Mouse (Mus musculus) embryonic facial prominence, embryonic 14.5 days (tissue): ENCODE results near the gene Gys2. TPM values are rescaled to one million over a fixed set of nuclear protein-coding genes. Genes with fewer than 3 reads are reported as not detected.
A peak's percentile ranks its signal among the peaks of the same experiment; 100 is the strongest.

Experiments used
- ATAC-seq: fragments of 200-750 bp; cut with Nextera tagmentation; 2 replicates; pipeline ENCODE4 v1.8.0; 2017; ENCODE audit warnings: low read depth, moderate number of reproducible peaks, moderate TSS enrichment
- DNase-seq: peaks from one replicate; pipeline ENCODE4 v3.0.0-alpha.2; 2015; ENCODE audit warnings: low spot score
- H3K27ac ChIP-seq: fragments of 300-500 bp; sonication (generic); replicated peaks from 2 replicates; pipeline ENCODE4 v1.5.1; 2014; ENCODE audit warnings: low read depth, mild to moderate bottlenecking, low read length, moderate library complexity
- H3K27me3 ChIP-seq: fragments of 300-500 bp; sonication (generic); replicated peaks from 2 replicates; pipeline ENCODE4 v1.6.1; 2014; ENCODE audit warnings: low read length; ENCODE audit not compliant: control insufficient read depth, insufficient read depth
- H3K36me3 ChIP-seq: fragments of 300-500 bp; sonication (generic); 2 replicates; pipeline ENCODE4 v1.6.1; 2014; ENCODE audit warnings: low read length, mixed read lengths; ENCODE audit not compliant: control insufficient read depth, insufficient read depth
- H3K4me1 ChIP-seq: fragments of 300-500 bp; sonication (generic); 2 replicates; pipeline ENCODE4 v1.6.1; 2014; ENCODE audit warnings: antibody characterized with exemption, low read length; ENCODE audit not compliant: control insufficient read depth, insufficient read depth
- H3K4me2 ChIP-seq: fragments of 300-500 bp; sonication (generic); 2 replicates; pipeline ENCODE4 v1.6.1; 2014; ENCODE audit warnings: low read depth, mild to moderate bottlenecking, low read length, moderate library complexity, mixed read lengths
- H3K4me3 ChIP-seq: fragments of 300-500 bp; sonication (generic); 2 replicates; pipeline ENCODE4 v1.5.1; 2014; ENCODE audit warnings: low read depth, mild to moderate bottlenecking, low read length
- H3K9ac ChIP-seq: fragments of 300-500 bp; sonication (generic); 2 replicates; pipeline ENCODE4 v1.6.1; 2014; ENCODE audit warnings: low read depth, mild to moderate bottlenecking, low read length, moderate library complexity, mixed read lengths
- H3K9me3 ChIP-seq: fragments of 300-500 bp; sonication (generic); 2 replicates; pipeline ENCODE4 v1.6.1; 2016; ENCODE audit warnings: low read length; ENCODE audit not compliant: control insufficient read depth
- WGBS: fragments of 180-500 bp; shearing (Covaris S2); extraction: QIAGEN DNeasy Blood & Tissue Kit; methylation state at CpG from one replicate; pipeline ENCODE4 v1.1.7; 2014; 5-methylcytosine and 5-hydroxymethylcytosine counted together
- polyA plus RNA-seq: library from polyadenylated mRNA; unstranded; fragments of >200 nt; fragmentation: Nextera tagmentation; extraction: Ambion mirVana; gene quantifications from 2 replicates; pipeline ENCODE4 v1.2.1, GENCODE M21; 2014

The Gys2 gene
- polyA plus RNA-seq, 1 experiment from 2014 or later, result not detected

DNA sequence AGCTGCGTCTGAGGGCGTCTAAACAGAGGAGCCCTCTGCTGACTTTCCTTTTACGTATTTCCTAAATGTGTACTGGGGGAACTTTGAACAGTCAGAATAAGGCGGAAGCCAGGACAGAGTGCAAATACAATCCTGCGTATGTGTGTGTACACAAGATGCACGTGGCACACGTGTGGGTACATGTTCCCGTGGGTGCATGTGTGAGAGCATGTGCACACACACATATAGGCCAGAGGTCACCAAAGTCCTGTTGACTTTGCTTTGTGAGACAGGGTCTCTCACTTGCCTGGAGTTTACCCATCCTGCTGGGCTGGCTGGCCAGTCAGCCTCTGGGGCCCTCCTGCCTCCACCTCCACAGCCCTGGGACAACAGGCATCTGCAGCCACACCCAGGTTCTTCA, 1.8 kb downstream of the Gys2 start:
- Histone ChIP-seq H3K36me3 (no peaks in the 10 kb centered on the region), H3K27ac (no peak overlapping the region), H3K27me3 (no peaks in the 10 kb centered on the region), H3K9ac (no peak overlapping the region), H3K4me2 (no peak overlapping the region), H3K4me1 (no peaks in the 10 kb centered on the region), H3K9me3 (no peaks in the 10 kb centered on the region), H3K4me3 (no peak overlapping the region)
- DNase-seq (no peak), ATAC-seq (no peak)
- WGBS, result 79% methylated on average over 8 of the region's 8 CpGs

DNA sequence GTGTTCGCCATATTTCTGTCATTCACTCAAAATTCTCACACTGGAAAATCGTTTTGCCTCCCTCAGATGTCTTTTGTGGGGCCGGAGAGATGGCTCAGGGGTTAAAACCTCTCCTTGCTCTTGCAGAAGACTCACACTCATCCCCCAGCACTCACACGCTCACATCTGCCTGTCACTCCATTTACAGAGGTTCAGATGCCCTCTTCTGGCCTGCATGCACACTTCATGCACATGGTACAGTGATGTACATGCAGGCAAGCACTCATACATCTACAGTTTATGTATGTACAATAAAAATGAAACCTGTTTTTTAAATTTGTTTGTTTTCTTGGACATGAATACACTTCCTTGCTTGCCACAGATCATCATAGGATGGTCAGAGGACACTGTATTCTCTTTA, 3.3 kb downstream of the Gys2 start:
- no peaks in the 10 kb centered on the region for H3K9me3 ChIP-seq
- no peaks in the 10 kb centered on the region for H3K27me3 ChIP-seq
- ATAC-seq (peak; percentile 63; the same call in 1 of the 2 replicates), DNase-seq (peak; percentile 48)
- no peak overlapping the region for H3K4me2 ChIP-seq
- H3K27ac ChIP-seq, result no peak overlapping the region
- 51% methylated on average over 4 of the region's 4 CpGs for WGBS
- H3K4me1 ChIP-seq, result no peaks in the 10 kb centered on the region
- H3K36me3 ChIP-seq, result no peaks in the 10 kb centered on the region
- H3K9ac ChIP-seq, result no peak overlapping the region
- no peak overlapping the region for H3K4me3 ChIP-seq

DNA sequence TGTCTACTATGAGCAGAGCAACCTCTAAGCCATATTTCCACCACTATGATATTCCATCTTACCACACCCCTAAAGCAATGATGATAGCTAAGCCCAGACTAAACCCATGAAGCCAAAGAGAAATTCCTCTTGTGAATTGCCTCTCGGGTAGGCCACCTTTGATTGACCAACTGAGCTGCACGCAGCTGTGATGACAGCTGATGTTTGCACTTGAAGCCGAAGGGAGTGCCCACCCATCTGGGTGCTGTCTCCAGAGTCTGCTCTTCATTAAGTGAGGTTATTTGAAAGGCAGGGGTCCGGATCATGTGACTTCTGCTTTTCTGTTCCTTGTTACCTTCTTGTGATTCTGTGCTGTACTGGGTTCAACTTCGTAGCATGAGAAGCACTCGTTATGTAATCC, 10.7 kb downstream of the Gys2 start:
- no peak overlapping the region for H3K9ac ChIP-seq
- H3K9me3 ChIP-seq, result no peaks in the 10 kb centered on the region
- ATAC-seq, result no peak
- no peak overlapping the region for H3K4me2 ChIP-seq
- 41% methylated on average over 6 of the region's 6 CpGs for WGBS
- no peaks in the 10 kb centered on the region for H3K36me3 ChIP-seq
- no peak overlapping the region for H3K4me3 ChIP-seq
- H3K4me1 ChIP-seq, result no peaks in the 10 kb centered on the region
- no peak overlapping the region for H3K27ac ChIP-seq
- DNase-seq, result peak; percentile 2
- H3K27me3 ChIP-seq, result no peaks in the 10 kb centered on the region

DNA sequence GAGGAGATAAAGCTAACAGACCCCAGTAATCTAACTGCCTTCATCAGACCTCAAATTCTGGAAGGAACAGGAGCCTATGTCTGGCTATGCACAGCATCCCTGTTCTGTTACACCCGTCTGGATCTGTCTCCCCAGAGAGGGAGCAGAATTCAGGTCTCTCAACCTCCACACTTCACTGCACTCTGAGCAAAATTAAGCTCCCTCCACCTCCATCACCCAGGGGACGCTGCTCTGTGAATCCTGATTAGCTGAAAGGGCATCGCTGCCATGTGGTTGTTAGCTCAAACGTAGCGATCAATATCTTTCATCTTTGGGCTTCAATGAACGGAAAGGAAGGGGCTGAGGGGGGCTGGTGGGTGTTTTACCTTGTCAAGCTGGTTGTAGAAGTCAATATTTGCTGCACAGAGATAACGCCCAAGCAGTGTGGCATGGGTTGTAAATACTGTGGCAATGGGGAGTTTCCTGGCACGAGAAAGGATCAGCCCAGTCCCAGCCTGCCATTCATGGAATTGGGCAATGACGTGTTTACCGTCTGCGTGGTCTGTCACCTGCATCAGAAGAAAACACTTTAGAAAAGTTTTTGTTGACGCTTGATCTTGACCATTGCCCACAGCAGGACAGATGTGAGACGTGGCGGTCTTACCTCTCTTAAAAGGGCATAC, 13.8 kb downstream of the Gys2 start:
- ATAC-seq (no peak), DNase-seq (peak; percentile 4)
- H3K4me3 ChIP-seq, result no peak overlapping the region
- H3K4me1 ChIP-seq, result no peaks in the 10 kb centered on the region
- H3K4me2 ChIP-seq, result no peak overlapping the region
- 75% methylated on average over 14 of the region's 14 CpGs for WGBS
- H3K36me3 ChIP-seq, result no peaks in the 10 kb centered on the region
- no peak overlapping the region for H3K27ac ChIP-seq
- no peak overlapping the region for H3K9ac ChIP-seq
- no peaks in the 10 kb centered on the region for H3K9me3 ChIP-seq
- H3K27me3 ChIP-seq, result no peaks in the 10 kb centered on the region

DNA sequence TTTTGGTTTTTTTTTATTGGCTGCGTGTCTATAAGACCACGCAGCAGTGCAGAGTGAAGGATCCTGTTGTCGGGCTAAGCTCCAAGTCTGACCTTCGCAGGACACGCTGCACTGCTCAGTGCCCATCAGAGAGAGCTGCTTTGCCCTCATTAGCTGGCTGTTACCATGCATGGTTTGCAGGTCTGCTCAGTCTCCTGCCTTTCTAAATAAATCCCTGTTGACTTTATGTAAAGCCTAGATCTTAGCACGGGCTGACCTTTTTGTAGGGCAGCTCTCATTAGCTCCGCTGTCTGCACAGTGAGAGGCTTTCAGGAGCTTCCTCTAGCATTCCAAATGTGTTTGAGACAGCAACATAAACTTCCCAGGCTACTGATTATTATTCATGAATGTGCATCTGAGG, 14.9 kb downstream of the Gys2 start:
- Histone ChIP-seq H3K4me3 (no peak overlapping the region), H3K27ac (no peak overlapping the region), H3K27me3 (no peaks in the 10 kb centered on the region), H3K36me3 (no peaks in the 10 kb centered on the region), H3K9ac (no peak overlapping the region), H3K4me1 (no peaks in the 10 kb centered on the region), H3K4me2 (no peak overlapping the region), H3K9me3 (no peaks in the 10 kb centered on the region)
- no peak; the same call in 1 of the 2 replicates for ATAC-seq
- WGBS, result 59% methylated on average over 7 of the region's 7 CpGs
- peak; percentile 6 for DNase-seq

DNA sequence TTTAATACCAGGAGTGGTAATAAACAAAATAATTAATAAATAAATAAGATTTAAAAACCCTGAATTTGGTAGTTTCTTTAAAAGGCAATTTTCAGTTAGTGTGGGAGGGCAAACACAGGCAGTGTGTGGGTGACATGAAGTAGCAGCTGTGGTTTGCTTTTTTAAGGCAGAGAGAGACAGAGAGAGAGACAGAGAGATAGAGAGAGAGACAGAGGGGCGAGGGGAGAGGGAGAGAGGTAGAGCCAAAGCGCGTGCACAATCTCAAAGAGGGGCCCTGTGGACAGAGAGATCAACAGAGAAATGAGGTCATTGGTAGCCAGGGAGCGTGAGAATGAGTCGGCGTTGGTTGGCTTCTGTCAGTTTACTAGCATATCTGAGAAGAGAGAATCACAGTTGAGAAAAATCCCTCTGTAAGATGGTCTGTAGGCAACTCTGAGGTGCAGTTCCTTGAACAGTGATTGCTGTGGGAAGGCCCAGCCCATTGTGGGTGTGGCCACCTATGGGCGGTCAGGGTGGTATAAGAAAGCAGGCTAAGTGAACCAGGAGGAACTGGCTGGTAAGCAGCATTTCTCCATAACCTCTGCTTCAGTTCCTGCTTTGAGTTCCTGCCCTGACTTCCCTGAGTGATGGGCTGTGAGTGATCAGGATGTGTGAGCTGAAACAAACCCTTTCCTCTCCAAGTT, 17.5 kb downstream of the Gys2 start:
- DNase-seq (no peak), ATAC-seq (no peak)
- WGBS, result 75% methylated on average over 7 of the region's 7 CpGs
- H3K4me1 ChIP-seq, result no peaks in the 10 kb centered on the region
- no peak overlapping the region for H3K4me2 ChIP-seq
- no peak overlapping the region for H3K9ac ChIP-seq
- no peaks in the 10 kb centered on the region for H3K36me3 ChIP-seq
- no peak overlapping the region for H3K27ac ChIP-seq
- no peak overlapping the region for H3K4me3 ChIP-seq
- H3K27me3 ChIP-seq, result no peaks in the 10 kb centered on the region
- H3K9me3 ChIP-seq, result no peaks in the 10 kb centered on the region

DNA sequence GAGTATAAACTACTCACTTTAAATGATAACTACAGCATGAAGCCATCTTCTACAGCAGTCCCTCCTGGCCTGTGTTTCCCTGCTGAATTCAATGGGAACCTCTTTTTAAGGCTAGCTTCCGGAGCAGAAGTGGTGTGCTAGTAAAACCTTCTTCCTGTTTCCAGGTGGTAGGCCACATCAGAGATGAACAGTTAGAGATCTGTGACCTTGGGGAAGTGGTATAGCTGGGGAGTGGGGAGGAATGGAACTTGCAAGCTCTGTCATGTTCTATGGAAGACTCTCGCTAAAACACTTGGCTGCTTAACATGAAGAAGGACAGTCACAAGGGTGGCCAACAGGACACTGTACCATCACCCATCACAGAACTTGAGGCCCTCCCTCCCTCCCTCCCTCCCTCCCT, 19.6 kb downstream of the Gys2 start:
- H3K27me3 ChIP-seq, result no peaks in the 10 kb centered on the region
- DNase-seq (no peak), ATAC-seq (no peak)
- no peak overlapping the region for H3K4me3 ChIP-seq
- WGBS, result 58% methylated on average over 2 of the region's 2 CpGs
- H3K9me3 ChIP-seq, result no peaks in the 10 kb centered on the region
- H3K27ac ChIP-seq, result no peak overlapping the region
- no peak overlapping the region for H3K4me2 ChIP-seq
- no peak overlapping the region for H3K9ac ChIP-seq
- H3K36me3 ChIP-seq, result no peaks in the 10 kb centered on the region
- H3K4me1 ChIP-seq, result no peaks in the 10 kb centered on the region

DNA sequence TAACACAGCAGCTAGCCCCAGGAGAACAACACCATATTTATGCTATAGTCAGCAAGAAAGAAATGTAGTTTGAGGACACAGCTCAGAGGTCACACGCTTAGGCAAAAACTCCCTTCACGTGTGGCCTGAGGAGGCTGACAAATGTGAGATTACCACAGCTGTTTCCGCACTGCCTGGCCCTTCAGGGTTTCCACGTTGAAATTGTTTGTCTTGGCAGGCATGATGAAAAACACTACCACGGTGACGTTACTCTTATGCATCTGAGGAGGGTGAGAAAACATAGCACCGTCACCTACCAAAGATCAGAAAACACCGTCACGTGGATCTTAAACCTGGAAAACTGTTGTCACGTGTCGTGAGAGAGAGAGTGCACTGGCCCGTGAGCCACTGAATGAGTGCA, 21.5 kb downstream of the Gys2 start:
- H3K4me1 ChIP-seq, result no peaks in the 10 kb centered on the region
- ATAC-seq, result no peak

DNA sequence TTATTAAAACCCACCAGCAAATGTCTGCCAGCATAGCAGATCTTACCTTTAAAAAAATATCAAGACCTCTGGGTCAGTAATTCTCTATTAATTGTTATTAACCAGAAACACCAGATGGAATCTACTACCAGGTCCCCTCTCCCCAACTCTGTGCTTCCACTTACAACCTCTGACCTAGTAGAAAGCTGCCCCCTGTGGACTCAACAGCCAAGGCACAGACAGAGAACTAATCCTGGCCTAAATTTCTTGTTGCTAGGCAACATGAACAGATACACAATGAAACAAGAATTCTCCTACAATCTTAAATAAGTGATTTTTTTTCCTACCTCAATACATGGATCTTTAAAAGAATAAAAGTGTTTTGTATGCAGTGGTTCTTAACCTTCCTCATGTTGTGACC, 43.8 kb downstream of the Gys2 start:
- no peak for DNase-seq
- no peaks in the 10 kb centered on the region for H3K9me3 ChIP-seq
- H3K27me3 ChIP-seq, result no peaks in the 10 kb centered on the region
- no peak overlapping the region for H3K27ac ChIP-seq
- no peak overlapping the region for H3K4me2 ChIP-seq
- H3K4me3 ChIP-seq, result no peak overlapping the region
- H3K4me1 ChIP-seq, result no peaks in the 10 kb centered on the region
- no peak for ATAC-seq
- no peak overlapping the region for H3K9ac ChIP-seq
- no peaks in the 10 kb centered on the region for H3K36me3 ChIP-seq

More for the DNA sequence above, 21.5 kb downstream of the Gys2 start:
- no peak overlapping the region for H3K27ac ChIP-seq
- no peaks in the 10 kb centered on the region for H3K27me3 ChIP-seq
- peak; percentile 9 for DNase-seq
- no peaks in the 10 kb centered on the region for H3K9me3 ChIP-seq
- no peak overlapping the region for H3K4me3 ChIP-seq
- 56% methylated on average over 12 of the region's 12 CpGs for whole genome bisulfite sequencing
- no peak overlapping the region for H3K9ac ChIP-seq
- no peak overlapping the region for H3K4me2 ChIP-seq
- H3K36me3 ChIP-seq, result no peaks in the 10 kb centered on the region
